Mouse (Mus musculus): ENCODE measurements around the gene Arhgap23. TPM values are rescaled to one million over a fixed set of nuclear protein-coding genes. Genes with fewer than 3 reads are reported as not detected.

The Arhgap23 gene
- polyA plus RNA-seq (2014; fragmentation: Nextera tagmentation; extraction: Ambion mirVana): 5.0 and 5.1 TPM in 2 replicates

- Histone ChIP-seq H3K9me3 (ENCODE audit: control insufficient read depth, low read length) (no peaks in the 10 kb centered on the region), H3K9ac (ENCODE audit: low read length) (peak within 1 kb of the TSS; percentile 83), H3K36me3 (ENCODE audit: control insufficient read depth, insufficient read depth, low read length) (no peaks in the 10 kb centered on the region), H3K4me2 (ENCODE audit: low read length) (peak within 1 kb of the TSS; percentile 62), H3K27ac (ENCODE audit: low read depth) (peak within 1 kb of the TSS; percentile 49), H3K4me1 (replicated peaks; ENCODE audit: control insufficient read depth, insufficient read depth, low read length) (peaks cover 29% of the 10 kb centered on the region), H3K4me3 (ENCODE audit: low read depth, low read length) (peak within 1 kb of the TSS; percentile 60), H3K27me3 (replicated peaks; ENCODE audit: control insufficient read depth, insufficient read depth, low read length) (no peaks in the 10 kb centered on the region)
- ATAC-seq (replicated peaks; ENCODE audit: low FRiP score, low TSS enrichment, low read depth) (peak; percentile 80), DNase-seq (ENCODE audit: low spot score) (peak; percentile 89)
- under 1% methylated on average over 28 of the region's 29 CpGs for WGBS
Measured at GRCm38 (mm10) chr11:97415330-97415711, at the start of gene Arhgap23. TSS of gene Arhgap23 (plus strand) at chr11:97415533.

GRCm38 (mm10) chr11:97365556-97365955 lies 49.8 kb upstream of the Arhgap23 start:
- H3K4me3 ChIP-seq (ENCODE audit: low read depth, low read length): no peak overlapping the region
- no peak for ATAC-seq (replicated peaks; ENCODE audit: low FRiP score, low TSS enrichment, low read depth)

GRCm38 (mm10) chr11:97368501-97368900 lies 46.8 kb upstream of the Arhgap23 start:
- Histone ChIP-seq H3K4me1 (replicated peaks; ENCODE audit: control insufficient read depth, insufficient read depth, low read length) (peaks cover 16% of the 10 kb centered on the region), H3K4me2 (ENCODE audit: low read length) (no peak overlapping the region), H3K9me3 (ENCODE audit: control insufficient read depth, low read length) (no peaks in the 10 kb centered on the region), H3K27ac (ENCODE audit: low read depth) (no peak overlapping the region), H3K27me3 (replicated peaks; ENCODE audit: control insufficient read depth, insufficient read depth, low read length) (no peaks in the 10 kb centered on the region), H3K36me3 (ENCODE audit: control insufficient read depth, insufficient read depth, low read length) (peaks cover 8% of the 10 kb centered on the region; the same call in 1 of the 2 replicates), H3K9ac (ENCODE audit: low read length) (no peak overlapping the region), H3K4me3 (ENCODE audit: low read depth, low read length) (no peak overlapping the region)
- 87% methylated on average over 5 of the region's 5 CpGs for WGBS
- DNase-seq (ENCODE audit: low spot score) (no peak), ATAC-seq (replicated peaks; ENCODE audit: low FRiP score, low TSS enrichment, low read depth) (no peak)

More at GRCm38 (mm10) chr11:97365556-97365955, 49.8 kb upstream of the Arhgap23 start:
- no peak for DNase-seq (ENCODE audit: low spot score)
- no peak overlapping the region for H3K9ac ChIP-seq (ENCODE audit: low read length)
- peaks cover 8% of the 10 kb centered on the region; the same call in 1 of the 2 replicates for H3K36me3 ChIP-seq (ENCODE audit: control insufficient read depth, insufficient read depth, low read length)
- no peaks in the 10 kb centered on the region for H3K9me3 ChIP-seq (ENCODE audit: control insufficient read depth, low read length)
- no peak overlapping the region for H3K4me2 ChIP-seq (ENCODE audit: low read length)
- H3K27ac ChIP-seq (ENCODE audit: low read depth): no peak overlapping the region
- no peaks in the 10 kb centered on the region for H3K27me3 ChIP-seq (replicated peaks; ENCODE audit: control insufficient read depth, insufficient read depth, low read length)
- peaks cover 19% of the 10 kb centered on the region for H3K4me1 ChIP-seq (replicated peaks; ENCODE audit: control insufficient read depth, insufficient read depth, low read length)
- 79% methylated on average over 1 of the region's 1 CpGs for WGBS

- Histone ChIP-seq H3K4me1 (replicated peaks; ENCODE audit: control insufficient read depth, insufficient read depth, low read length) (no peaks in the 10 kb centered on the region; the same call in 1 of the 2 replicates), H3K9ac (ENCODE audit: low read length) (no peak overlapping the region)
Measured at GRCm38 (mm10) chr11:97370329-97371091, 44.8 kb upstream of the Arhgap23 start.

GRCm38 (mm10) chr11:97372159-97372864 lies 43.0 kb upstream of the Arhgap23 start:
- Histone ChIP-seq H3K4me3 (ENCODE audit: low read depth, low read length) (no peak overlapping the region), H3K36me3 (ENCODE audit: control insufficient read depth, insufficient read depth, low read length) (peaks cover 34% of the 10 kb centered on the region), H3K4me1 (replicated peaks; ENCODE audit: control insufficient read depth, insufficient read depth, low read length) (no peaks in the 10 kb centered on the region), H3K4me2 (ENCODE audit: low read length) (no peak overlapping the region), H3K9me3 (ENCODE audit: control insufficient read depth, low read length) (no peaks in the 10 kb centered on the region), H3K27me3 (replicated peaks; ENCODE audit: control insufficient read depth, insufficient read depth, low read length) (no peaks in the 10 kb centered on the region), H3K9ac (ENCODE audit: low read length) (no peak overlapping the region), H3K27ac (ENCODE audit: low read depth) (no peak overlapping the region)
- WGBS: 84% methylated on average over 6 of the region's 6 CpGs
- DNase-seq (ENCODE audit: low spot score): no peak
- ATAC-seq (replicated peaks; ENCODE audit: low FRiP score, low TSS enrichment, low read depth): no peak

More at GRCm38 (mm10) chr11:97370329-97371091, 44.8 kb upstream of the Arhgap23 start:
- Histone ChIP-seq H3K4me2 (ENCODE audit: low read length) (no peak overlapping the region), H3K9me3 (ENCODE audit: control insufficient read depth, low read length) (no peaks in the 10 kb centered on the region), H3K27ac (ENCODE audit: low read depth) (no peak overlapping the region), H3K36me3 (ENCODE audit: control insufficient read depth, insufficient read depth, low read length) (peaks cover 25% of the 10 kb centered on the region), H3K4me3 (ENCODE audit: low read depth, low read length) (no peak overlapping the region), H3K27me3 (replicated peaks; ENCODE audit: control insufficient read depth, insufficient read depth, low read length) (no peaks in the 10 kb centered on the region)
- WGBS: 77% methylated on average over 7 of the region's 7 CpGs
- DNase-seq (ENCODE audit: low spot score) (no peak), ATAC-seq (replicated peaks; ENCODE audit: low FRiP score, low TSS enrichment, low read depth) (no peak)

- no peaks in the 10 kb centered on the region for H3K9me3 ChIP-seq (ENCODE audit: control insufficient read depth, low read length)
- no peak overlapping the region for H3K27ac ChIP-seq (ENCODE audit: low read depth)
- WGBS: 86% methylated on average over 2 of the region's 2 CpGs
- DNase-seq (ENCODE audit: low spot score): no peak
- no peaks in the 10 kb centered on the region for H3K4me1 ChIP-seq (replicated peaks; ENCODE audit: control insufficient read depth, insufficient read depth, low read length)
- H3K4me3 ChIP-seq (ENCODE audit: low read depth, low read length): no peak overlapping the region
- peaks cover 42% of the 10 kb centered on the region for H3K36me3 ChIP-seq (ENCODE audit: control insufficient read depth, insufficient read depth, low read length)
- H3K9ac ChIP-seq (ENCODE audit: low read length): no peak overlapping the region
- no peaks in the 10 kb centered on the region for H3K27me3 ChIP-seq (replicated peaks; ENCODE audit: control insufficient read depth, insufficient read depth, low read length)
- ATAC-seq (replicated peaks; ENCODE audit: low FRiP score, low TSS enrichment, low read depth): no peak
- no peak overlapping the region for H3K4me2 ChIP-seq (ENCODE audit: low read length)
Measured at GRCm38 (mm10) chr11:97373402-97373801, 41.9 kb upstream of the Arhgap23 start.

- 76% methylated on average over 3 of the region's 3 CpGs for WGBS
- no peak overlapping the region for H3K9ac ChIP-seq (ENCODE audit: low read length)
- no peak overlapping the region for H3K4me2 ChIP-seq (ENCODE audit: low read length)
- H3K4me3 ChIP-seq (ENCODE audit: low read depth, low read length): no peak overlapping the region
- H3K4me1 ChIP-seq (replicated peaks; ENCODE audit: control insufficient read depth, insufficient read depth, low read length): no peaks in the 10 kb centered on the region
- no peaks in the 10 kb centered on the region for H3K27me3 ChIP-seq (replicated peaks; ENCODE audit: control insufficient read depth, insufficient read depth, low read length)
- peaks cover 51% of the 10 kb centered on the region for H3K36me3 ChIP-seq (ENCODE audit: control insufficient read depth, insufficient read depth, low read length)
- DNase-seq (ENCODE audit: low spot score): no peak
- H3K9me3 ChIP-seq (ENCODE audit: control insufficient read depth, low read length): no peaks in the 10 kb centered on the region
- no peak overlapping the region for H3K27ac ChIP-seq (ENCODE audit: low read depth)
- ATAC-seq (replicated peaks; ENCODE audit: low FRiP score, low TSS enrichment, low read depth): no peak
Measured at GRCm38 (mm10) chr11:97380036-97380435, 35.3 kb upstream of the Arhgap23 start.

- Histone ChIP-seq H3K4me2 (ENCODE audit: low read length) (no peak overlapping the region), H3K27me3 (replicated peaks; ENCODE audit: control insufficient read depth, insufficient read depth, low read length) (no peaks in the 10 kb centered on the region), H3K9me3 (ENCODE audit: control insufficient read depth, low read length) (no peaks in the 10 kb centered on the region), H3K36me3 (ENCODE audit: control insufficient read depth, insufficient read depth, low read length) (peaks cover 47% of the 10 kb centered on the region), H3K27ac (ENCODE audit: low read depth) (no peak overlapping the region), H3K9ac (ENCODE audit: low read length) (no peak overlapping the region), H3K4me3 (ENCODE audit: low read depth, low read length) (no peak overlapping the region), H3K4me1 (replicated peaks; ENCODE audit: control insufficient read depth, insufficient read depth, low read length) (no peaks in the 10 kb centered on the region)
- ATAC-seq (replicated peaks; ENCODE audit: low FRiP score, low TSS enrichment, low read depth) (no peak), DNase-seq (ENCODE audit: low spot score) (no peak)
- 96% methylated on average over 2 of the region's 2 CpGs for WGBS
Measured at GRCm38 (mm10) chr11:97383017-97383416, 32.3 kb upstream of the Arhgap23 start.

Data from intestine, embryonic 14.5 days (tissue).